Mouse (Mus musculus) embryonic fibroblast, embryonic 13.5 days (primary cell): ENCODE data around the gene Lrsam1.

Experiments used
- CTCF ChIP-seq: IDR thresholded peaks from 2 replicates; pipeline ENCODE4 v1.5.1; 2011; ENCODE audit warnings: mild to moderate bottlenecking, control low read depth, low read length, moderate library complexity, borderline replicate concordance; ENCODE audit not compliant: insufficient read depth
- POLR2A ChIP-seq: IDR thresholded peaks from 2 replicates; pipeline ENCODE4 v1.6.1; 2011; ENCODE audit warnings: low read depth, mild to moderate bottlenecking, control low read depth, low read length, moderate library complexity

GRCm38 (mm10) chr2:32997081-32997480 lies 35.7 kb upstream of the Lrsam1 start:
- TF ChIP-seq CTCF (no peak), POLR2A (no peak)
